Mouse (Mus musculus): ENCODE results near the gene Smarcc1. TPM values are rescaled to one million over a fixed set of nuclear protein-coding genes. Genes with fewer than 3 reads are reported as not detected.

Gene Smarcc1
- total and polyA plus RNA-seq, 3 experiments: 30.4 to 97.0 (median 41.3) TPM

GRCm38 (mm10) chr9:110250776-110251175, 133.3 kb downstream of the Smarcc1 start:
- in situ Hi-C loops (cut with MboI; ENCODE audit: low pct_ligation_motif_present, low pct_unique_long_range_greater_than_20kb, low sequenced_read_pairs): no loop called here
- peaks cover 0 to 19% of the 10 kb centered on the region in 2 experiments for H3K36me3 ChIP-seq (replicated peaks in 1 of 2; ENCODE audit: control insufficient read depth in 1 of 2, insufficient read depth in 1 of 2, low read length in 1 of 2)
- H3K9me3 ChIP-seq (replicated peaks; ENCODE audit: low read length): no peaks in the 10 kb centered on the region
- no peak overlapping the region for H3K9ac ChIP-seq (ENCODE audit: insufficient read depth, low read depth)
- no peak for DNase-seq (ENCODE audit: extremely low read depth)
- H3K4me1 ChIP-seq (ENCODE audit: control insufficient read depth in 1 of 2, insufficient read depth in 2 of 2): peaks cover 0 to 6% of the 10 kb centered on the region in 2 experiments; a peak in 2 of 4 replicates
- no peak overlapping the region for H3K4me3 ChIP-seq (replicated peaks in 1 of 3; ENCODE audit: low read depth in 2 of 3, low read length in 2 of 3, poor library complexity in 1 of 3)
- H3K27ac ChIP-seq (ENCODE audit: insufficient read depth, low read depth): no peak overlapping the region
- no peaks in the 10 kb centered on the region for H3K27me3 ChIP-seq (replicated peaks)
- H3K79me2 ChIP-seq (replicated peaks; ENCODE audit: control insufficient read depth, extremely low read depth, insufficient read depth, poor library complexity, severe bottlenecking): no peaks in the 10 kb centered on the region
- TF ChIP-seq POLR2A (IDR thresholded peaks at IDR 0.05; ENCODE audit: low read depth, low read length): no peak
- TF ChIP-seq ELF1 (IDR thresholded peaks at IDR 0.05; ENCODE audit: low read depth, low read length): no peak
- no peak for TF ChIP-seq MAX (IDR thresholded peaks at IDR 0.05; ENCODE audit: low read length)
- no peak for TF ChIP-seq HCFC1 (IDR thresholded peaks at IDR 0.05; ENCODE audit: low read depth, low read length)
- TF ChIP-seq MXI1 (IDR thresholded peaks at IDR 0.05; ENCODE audit: low read depth, low read length): no peak
- no peak for TF ChIP-seq ETS1 (conservative IDR thresholded peaks at IDR 0.05; ENCODE audit: low read depth, low read length)
- no peak overlapping the region for H3K4me2 ChIP-seq (ENCODE audit: insufficient read depth, low read depth, poor library complexity, severe bottlenecking)
- dilution Hi-C loops (cut with MboI; ENCODE audit: extremely low pct_ligation_motif_present, extremely low pct_unique_long_range_greater_than_20kb, low sequenced_read_pairs): no loop called here

GRCm38 (mm10) chr9:110255407-110256019, 138.0 kb downstream of the Smarcc1 start:
- Histone ChIP-seq H3K79me2 (replicated peaks; ENCODE audit: control insufficient read depth, extremely low read depth, insufficient read depth, poor library complexity, severe bottlenecking) (no peaks in the 10 kb centered on the region), H3K9me3 (replicated peaks; ENCODE audit: low read length) (no peaks in the 10 kb centered on the region), H3K4me2 (ENCODE audit: insufficient read depth, low read depth, poor library complexity, severe bottlenecking) (no peak overlapping the region), H3K9ac (ENCODE audit: insufficient read depth, low read depth) (no peak overlapping the region), H3K36me3 (replicated peaks in 1 of 2; ENCODE audit: control insufficient read depth in 1 of 2, insufficient read depth in 1 of 2, low read length in 1 of 2) (peaks cover 0 to 6% of the 10 kb centered on the region in 2 experiments), H3K4me3 (replicated peaks in 1 of 3; ENCODE audit: low read depth in 2 of 3, low read length in 2 of 3, poor library complexity in 1 of 3) (no peak overlapping the region), H3K27me3 (replicated peaks) (no peaks in the 10 kb centered on the region), H3K4me1 (ENCODE audit: control insufficient read depth in 1 of 2, insufficient read depth in 2 of 2) (no peaks in the 10 kb centered on the region; a peak in 1 of 4 replicates), H3K27ac (ENCODE audit: insufficient read depth, low read depth) (no peak overlapping the region)
- in situ Hi-C loops (cut with MboI; ENCODE audit: low pct_ligation_motif_present, low pct_unique_long_range_greater_than_20kb, low sequenced_read_pairs) (no loop called here), dilution Hi-C loops (cut with MboI; ENCODE audit: extremely low pct_ligation_motif_present, extremely low pct_unique_long_range_greater_than_20kb, low sequenced_read_pairs) (no loop called here)
- DNase-seq (ENCODE audit: extremely low read depth): no peak
- TF ChIP-seq ETS1 (conservative IDR thresholded peaks at IDR 0.05; ENCODE audit: low read depth, low read length) (no peak), CHD1 (IDR thresholded peaks at IDR 0.05; ENCODE audit: low read depth, low read length) (no peak), MYC (IDR thresholded peaks at IDR 0.05; ENCODE audit: low read depth, low read length) (no peak), JUN (IDR thresholded peaks at IDR 0.05; ENCODE audit: insufficient read depth, low read depth, low read length) (no peak), NRF1 (IDR thresholded peaks at IDR 0.05; ENCODE audit: low read depth, low read length) (no peak), UBTF (IDR thresholded peaks at IDR 0.05; ENCODE audit: low read depth, low read length) (no peak), HCFC1 (IDR thresholded peaks at IDR 0.05; ENCODE audit: low read depth, low read length) (no peak), POLR2A (IDR thresholded peaks at IDR 0.05; ENCODE audit: low read depth, low read length) (no peak), ZKSCAN1 (IDR thresholded peaks at IDR 0.05; ENCODE audit: borderline replicate concordance, low read depth, low read length) (no peak), MAX (IDR thresholded peaks at IDR 0.05; ENCODE audit: low read length) (no peak), MAFK (IDR thresholded peaks at IDR 0.05; ENCODE audit: insufficient replicate concordance, low read length) (no peak), TCF12 (IDR thresholded peaks at IDR 0.05; ENCODE audit: low read depth, low read length) (no peak), MAZ (IDR thresholded peaks at IDR 0.05; ENCODE audit: low read depth, low read length) (no peak), NELFE (IDR thresholded peaks at IDR 0.05; ENCODE audit: low read depth, low read length) (no peak), E2F4 (IDR thresholded peaks at IDR 0.05; ENCODE audit: insufficient replicate concordance, low read depth, low read length) (no peak), IRF4 (IDR thresholded peaks at IDR 0.05; ENCODE audit: low read depth, low read length) (no peak)
